Mouse (Mus musculus): ENCODE data around the gene Pip5k1b. TPM values are rescaled to one million over a fixed set of nuclear protein-coding genes. Genes with fewer than 3 reads are reported as not detected.
"Not testable (repeated sequence)": the region's sequence is repeated elsewhere in the genome, so short reads cannot be mapped to it uniquely, and the experiment has no call there.

The Pip5k1b gene
- polyA plus RNA-seq, 1 experiment = 0.24 TPM

GRCm38 (mm10) chr19:24554425-24554824 lies 1.2 kb downstream of the Pip5k1b start:
- H3K36me3 ChIP-seq (ENCODE audit: control insufficient read depth, insufficient read depth) = no peaks in the 10 kb centered on the region
- no peak overlapping the region for H3K4me3 ChIP-seq
- H3K27me3 ChIP-seq (ENCODE audit: control insufficient read depth, insufficient read depth, insufficient read length) = peaks cover 23% of the 10 kb centered on the region
- H3K4me2 ChIP-seq (ENCODE audit: low read depth) = no peak overlapping the region
- H3ac ChIP-seq (ENCODE audit: control insufficient read depth, insufficient read length) = no peak overlapping the region
- TF ChIP-seq TCF3 (IDR thresholded peaks at IDR 0.05; ENCODE audit: insufficient read length, low read depth) (no peak), TCF12 (IDR thresholded peaks at IDR 0.05; ENCODE audit: insufficient read depth, poor library complexity, severe bottlenecking) (no peak), REST (IDR thresholded peaks at IDR 0.05; ENCODE audit: insufficient read depth, insufficient read length) (no peak), E2F4 (IDR thresholded peaks at IDR 0.05; ENCODE audit: insufficient read depth) (no peak), MAX (IDR thresholded peaks at IDR 0.05; ENCODE audit: low read depth) (no peak), USF1 (IDR thresholded peaks at IDR 0.05; ENCODE audit: low read depth) (no peak), CEBPB (IDR thresholded peaks at IDR 0.05; ENCODE audit: insufficient read depth, poor library complexity, severe bottlenecking) (no peak), POLR2AphosphoS2 (IDR thresholded peaks at IDR 0.05; ENCODE audit: insufficient read length, low read depth) (no peak), MYOG (IDR thresholded peaks at IDR 0.05; ENCODE audit: control insufficient read depth in 1 of 3, insufficient read depth in 1 of 3, insufficient read length in 2 of 3, low read depth in 2 of 3) (no peak), MYOD1 (IDR thresholded peaks at IDR 0.05; ENCODE audit: control insufficient read depth in 1 of 3, insufficient read length in 2 of 3, low read depth in 2 of 3) (no peak), SRF (IDR thresholded peaks at IDR 0.05; ENCODE audit: control insufficient read depth, insufficient read length, low read depth) (no peak), POLR2A (IDR thresholded peaks at IDR 0.05; ENCODE audit: insufficient read length, low read depth) (no peak)
- H3K79me2 ChIP-seq (ENCODE audit: control insufficient read depth, insufficient read depth) = no peaks in the 10 kb centered on the region

- Histone ChIP-seq H3ac (ENCODE audit: control insufficient read depth, insufficient read length) (no peak overlapping the region), H3K4me3 (no peak overlapping the region), H3K79me2 (ENCODE audit: control insufficient read depth, insufficient read depth) (no peaks in the 10 kb centered on the region), H3K4me2 (ENCODE audit: low read depth) (no peak overlapping the region), H3K27me3 (ENCODE audit: control insufficient read depth, insufficient read depth, insufficient read length) (peaks cover 21% of the 10 kb centered on the region), H3K36me3 (ENCODE audit: control insufficient read depth, insufficient read depth) (no peaks in the 10 kb centered on the region)
- TF ChIP-seq SRF (IDR thresholded peaks at IDR 0.05; ENCODE audit: control insufficient read depth, insufficient read length, low read depth) = no peak
- TF ChIP-seq MAX (IDR thresholded peaks at IDR 0.05; ENCODE audit: low read depth) = no peak
- TF ChIP-seq REST (IDR thresholded peaks at IDR 0.05; ENCODE audit: insufficient read depth, insufficient read length) = no peak
- TF ChIP-seq POLR2AphosphoS2 (IDR thresholded peaks at IDR 0.05; ENCODE audit: insufficient read length, low read depth) = no peak
- TF ChIP-seq TCF3 (IDR thresholded peaks at IDR 0.05; ENCODE audit: insufficient read length, low read depth) = no peak
- TF ChIP-seq MYOG (IDR thresholded peaks at IDR 0.05; ENCODE audit: control insufficient read depth in 1 of 3, insufficient read depth in 1 of 3, insufficient read length in 2 of 3, low read depth in 2 of 3) = no peak
- no peak for TF ChIP-seq CEBPB (IDR thresholded peaks at IDR 0.05; ENCODE audit: insufficient read depth, poor library complexity, severe bottlenecking)
- no peak for TF ChIP-seq POLR2A (IDR thresholded peaks at IDR 0.05; ENCODE audit: insufficient read length, low read depth)
- TF ChIP-seq E2F4 (IDR thresholded peaks at IDR 0.05; ENCODE audit: insufficient read depth) = no peak
- TF ChIP-seq MYOD1 (IDR thresholded peaks at IDR 0.05; ENCODE audit: control insufficient read depth in 1 of 3, insufficient read length in 2 of 3, low read depth in 2 of 3) = no peak
- TF ChIP-seq TCF12 (IDR thresholded peaks at IDR 0.05; ENCODE audit: insufficient read depth, poor library complexity, severe bottlenecking) = no peak
- no peak for TF ChIP-seq USF1 (IDR thresholded peaks at IDR 0.05; ENCODE audit: low read depth)
These were observed 2.2 kb downstream of the Pip5k1b start for GRCm38 (mm10) chr19:24553291-24554075.

DNA sequence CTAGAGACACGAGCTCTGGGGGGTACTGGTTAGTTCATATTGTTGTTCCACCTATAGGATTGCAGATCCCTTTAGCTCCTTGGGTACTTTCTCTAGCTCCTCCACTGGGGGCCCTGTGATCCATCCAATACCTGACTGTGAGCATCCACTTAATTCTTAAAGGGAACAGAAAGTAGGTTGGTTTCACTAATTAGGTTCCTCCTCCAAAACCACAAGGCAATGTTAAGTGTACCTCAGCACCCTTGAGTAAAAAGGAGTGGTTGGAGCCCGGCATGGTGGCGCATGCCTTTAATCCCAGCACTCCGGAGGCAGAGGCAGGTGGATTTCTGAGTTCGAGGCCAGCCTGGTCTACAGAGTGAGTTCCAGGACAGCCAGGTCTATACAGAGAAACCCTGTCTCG lies 3.0 kb downstream of the Pip5k1b start:
- not testable (repeated sequence) for H3K4me3 ChIP-seq; H3ac ChIP-seq (ENCODE audit: control insufficient read depth, insufficient read length); H3K4me2 ChIP-seq (ENCODE audit: low read depth); H3K36me3 ChIP-seq (ENCODE audit: control insufficient read depth, insufficient read depth); H3K79me2 ChIP-seq (ENCODE audit: control insufficient read depth, insufficient read depth)
- peaks cover 20% of the 10 kb centered on the region for H3K27me3 ChIP-seq (ENCODE audit: control insufficient read depth, insufficient read depth, insufficient read length)

GRCm38 (mm10) chr19:24551196-24551954 lies 4.3 kb downstream of the Pip5k1b start:
- TF ChIP-seq POLR2AphosphoS2 (IDR thresholded peaks at IDR 0.05; ENCODE audit: insufficient read length, low read depth) (no peak), TCF3 (IDR thresholded peaks at IDR 0.05; ENCODE audit: insufficient read length, low read depth) (no peak), REST (IDR thresholded peaks at IDR 0.05; ENCODE audit: insufficient read depth, insufficient read length) (no peak), E2F4 (IDR thresholded peaks at IDR 0.05; ENCODE audit: insufficient read depth) (no peak), SRF (IDR thresholded peaks at IDR 0.05; ENCODE audit: control insufficient read depth, insufficient read length, low read depth) (no peak), MAX (IDR thresholded peaks at IDR 0.05; ENCODE audit: low read depth) (no peak), USF1 (IDR thresholded peaks at IDR 0.05; ENCODE audit: low read depth) (no peak), MYOG (IDR thresholded peaks at IDR 0.05; ENCODE audit: control insufficient read depth in 1 of 3, insufficient read depth in 1 of 3, insufficient read length in 2 of 3, low read depth in 2 of 3) (no peak), MYOD1 (IDR thresholded peaks at IDR 0.05; ENCODE audit: control insufficient read depth in 1 of 3, insufficient read length in 2 of 3, low read depth in 2 of 3) (no peak), TCF12 (IDR thresholded peaks at IDR 0.05; ENCODE audit: insufficient read depth, poor library complexity, severe bottlenecking) (no peak), CEBPB (IDR thresholded peaks at IDR 0.05; ENCODE audit: insufficient read depth, poor library complexity, severe bottlenecking) (no peak), POLR2A (IDR thresholded peaks at IDR 0.05; ENCODE audit: insufficient read length, low read depth) (no peak)
- Histone ChIP-seq H3K27me3 (ENCODE audit: control insufficient read depth, insufficient read depth, insufficient read length) (peaks cover 15% of the 10 kb centered on the region), H3K4me2 (ENCODE audit: low read depth) (no peak overlapping the region), H3K79me2 (ENCODE audit: control insufficient read depth, insufficient read depth) (no peaks in the 10 kb centered on the region), H3ac (ENCODE audit: control insufficient read depth, insufficient read length) (no peak overlapping the region), H3K4me3 (no peak overlapping the region), H3K36me3 (ENCODE audit: control insufficient read depth, insufficient read depth) (no peaks in the 10 kb centered on the region)

Data from myocyte (in vitro differentiated cells).